Mouse (Mus musculus): ENCODE measurements around the gene Gnao1.

GRCm38 (mm10) chr8:93835771-93836170 lies 26.0 kb downstream of the Gnao1 start:
- no peak for TF ChIP-seq POLR2A (IDR thresholded peaks at IDR 0.05; ENCODE audit: borderline replicate concordance, extremely low read depth, insufficient read depth, insufficient read length, poor library complexity, severe bottlenecking)
- no peak for TF ChIP-seq CTCF (IDR thresholded peaks at IDR 0.05; ENCODE audit: borderline replicate concordance, extremely low read depth, insufficient read depth, insufficient read length)
